Mouse (Mus musculus) cerebellum, adult 9-10 months (tissue): ENCODE measurements around the gene Mmadhc.

Source experiments
- DNase-seq: peaks from one replicate; pipeline ENCODE4 v3.0.0; 2022

The Mmadhc gene

DNA sequence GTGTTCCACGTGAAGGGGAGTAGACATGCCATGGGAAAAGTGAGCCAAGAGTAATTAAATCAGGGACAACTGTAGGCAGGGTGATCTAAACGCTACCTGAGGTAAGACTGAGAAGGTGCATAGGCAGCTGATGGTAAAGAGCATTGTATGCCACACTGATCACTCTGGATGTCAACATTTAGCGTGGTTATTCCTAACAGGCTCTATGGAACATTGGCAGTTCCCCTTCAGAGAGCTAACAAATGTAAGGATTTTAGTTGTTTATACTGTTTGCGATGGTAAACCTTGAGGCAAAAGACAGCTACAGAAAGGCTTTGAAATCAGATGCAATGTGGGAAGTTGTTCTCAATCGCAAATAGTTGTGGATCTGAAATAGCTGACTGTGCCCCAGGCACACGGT, 32.5 kb downstream of the Mmadhc start:
- no peak for DNase-seq

DNA sequence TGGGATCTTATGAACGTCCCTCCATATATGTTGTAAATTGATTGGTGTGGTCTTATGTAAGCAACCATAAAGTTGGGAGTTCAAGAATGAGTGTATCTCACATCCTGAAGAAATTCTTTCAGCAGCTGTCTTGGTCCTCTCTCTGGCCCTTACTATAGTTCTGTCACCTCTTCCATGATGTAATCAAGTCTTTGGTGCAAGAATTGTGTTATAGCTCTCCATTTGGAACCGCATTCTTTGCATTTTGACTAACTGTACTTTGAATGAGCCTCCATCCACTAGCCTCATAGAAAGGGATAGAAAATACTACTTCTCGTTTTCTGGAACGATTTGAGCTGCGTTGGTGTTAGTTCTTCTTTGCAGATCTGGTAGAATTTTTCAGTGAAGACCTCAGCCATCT, 41.6 kb downstream of the Mmadhc start:
- DNase-seq, result no peak

DNA sequence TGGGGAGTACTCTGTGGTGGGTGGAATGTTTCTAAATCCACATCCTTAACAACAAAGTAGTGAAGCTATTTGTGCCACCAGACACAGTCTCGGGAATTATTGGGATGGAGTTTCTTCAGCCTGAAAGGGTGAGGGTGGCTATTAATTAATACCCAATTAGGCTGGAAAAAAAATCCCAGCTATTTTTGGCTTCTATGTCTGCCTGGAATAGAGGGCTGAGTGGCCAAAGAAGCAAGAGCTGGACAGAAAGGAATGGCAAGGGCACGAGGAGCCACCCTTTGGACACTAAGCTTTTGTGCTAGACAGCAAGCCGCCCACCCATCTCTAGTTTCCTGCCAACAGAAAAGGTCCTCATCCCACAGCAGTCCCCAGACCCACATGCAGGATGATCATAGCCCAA, 48.0 kb downstream of the Mmadhc start:
- DNase-seq, result no peak

DNA sequence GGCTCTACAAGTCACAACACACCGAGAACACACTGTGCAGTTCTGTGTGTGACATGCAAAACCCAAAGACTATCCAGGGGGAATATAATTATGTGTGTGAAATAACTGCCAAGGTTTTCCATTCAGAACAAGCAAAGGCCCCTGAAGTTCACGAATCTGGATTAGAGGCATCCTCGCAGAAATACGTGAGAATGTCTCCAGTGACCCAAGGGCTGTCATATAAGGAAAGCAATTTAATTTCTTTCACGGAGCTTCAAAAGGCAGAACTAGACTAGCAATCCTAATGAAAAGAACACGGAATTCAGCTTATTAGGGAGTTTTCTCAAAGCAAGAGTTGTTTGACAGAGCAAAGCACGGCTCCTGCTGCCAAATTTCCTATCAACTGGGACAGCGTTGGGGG, 63.1 kb downstream of the Mmadhc start:
- DNase-seq, result no peak
